Mouse (Mus musculus) hindbrain, embryonic 16.5 days (tissue): ENCODE data around the gene Nrk. TPM values are rescaled to one million over a fixed set of nuclear protein-coding genes. Genes with fewer than 3 reads are reported as not detected.

Experiments
- polyA plus RNA-seq: library from polyadenylated mRNA; unstranded; fragments of >200 nt; fragmentation: Nextera tagmentation; extraction: Ambion mirVana; gene quantifications from 2 replicates; pipeline ENCODE4 v1.2.1, GENCODE M21; 2015

Gene Nrk
- polyA plus RNA-seq, 1 experiment from 2014 or later: 1.2 TPM

Other genes starting within 250 kb of the Nrk start
- not detected in 2 replicates for gene Serpina7, start 170.8 kb downstream of the Nrk start, polyA plus RNA-seq
- gene 4930513O06Rik, start 171.8 kb downstream of the Nrk start, polyA plus RNA-seq: not detected in 2 replicates